Mouse (Mus musculus): ENCODE results near the gene Ldah. TPM values are rescaled to one million over a fixed set of nuclear protein-coding genes. Genes with fewer than 3 reads are reported as not detected.

The Ldah gene
- polyA plus RNA-seq, 1 experiment from 2014 or later: 79.5 TPM

DNA sequence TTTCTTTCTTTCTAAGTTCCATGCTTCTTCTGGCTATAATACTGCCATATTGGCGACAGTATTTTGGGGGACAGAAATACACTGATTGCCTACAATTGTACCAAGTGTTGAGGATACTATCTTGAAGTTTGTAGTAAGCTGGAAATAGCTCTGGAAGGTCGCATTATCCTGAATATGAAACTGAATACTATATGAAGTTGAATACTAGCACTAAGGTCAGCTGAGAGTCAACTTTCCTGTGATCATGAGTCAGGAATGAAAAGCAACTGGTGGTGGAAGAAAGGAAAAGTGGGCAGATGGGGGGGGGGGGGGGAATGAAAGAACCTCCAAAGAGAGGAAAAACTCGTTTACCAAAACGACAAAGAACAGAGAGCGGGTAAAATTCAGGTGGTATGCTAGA, 329 bp upstream of the Ldah start:
- ATAC-seq (ENCODE audit: insufficient number of reproducible peaks, insufficient read depth, low FRiP score, low read depth): no peak

GRCm38 (mm10) chr12:8216392-8217280, 8.7 kb downstream of the Ldah start:
- H3K27ac ChIP-seq (ENCODE audit: low read length): no peak overlapping the region
- ATAC-seq (ENCODE audit: insufficient number of reproducible peaks, insufficient read depth, low FRiP score, low read depth): no peak
- no peaks in the 10 kb centered on the region for H3K4me1 ChIP-seq (ENCODE audit: control insufficient read depth, insufficient read depth, low read length)
- H3K9me3 ChIP-seq (ENCODE audit: control insufficient read depth, low read depth, low read length): no peaks in the 10 kb centered on the region
- 69% methylated on average over 15 of the region's 15 CpGs for WGBS
- no peak overlapping the region for H3K9ac ChIP-seq (replicated peaks; ENCODE audit: low read depth, low read length)
- no peaks in the 10 kb centered on the region for H3K27me3 ChIP-seq (ENCODE audit: control insufficient read depth, insufficient read depth, low read length)
- no peak overlapping the region for H3K4me2 ChIP-seq (replicated peaks; ENCODE audit: low read depth, low read length)
- no peak overlapping the region for H3K4me3 ChIP-seq (ENCODE audit: low read depth, low read length)
- no peaks in the 10 kb centered on the region for H3K36me3 ChIP-seq (ENCODE audit: control insufficient read depth, insufficient read depth, low read length)

More for the DNA sequence above, 329 bp upstream of the Ldah start:
- H3K4me2 ChIP-seq (replicated peaks; ENCODE audit: low read depth, low read length): peak overlapping the region; percentile 68
- no peaks in the 10 kb centered on the region for H3K9me3 ChIP-seq (ENCODE audit: control insufficient read depth, low read depth, low read length)
- H3K27ac ChIP-seq (ENCODE audit: low read length): no peak overlapping the region
- 18% methylated on average over 5 of the region's 5 CpGs for WGBS
- H3K9ac ChIP-seq (replicated peaks; ENCODE audit: low read depth, low read length): peak overlapping the region; percentile 80
- H3K4me3 ChIP-seq (ENCODE audit: low read depth, low read length): peak overlapping the region; percentile 81
- no peaks in the 10 kb centered on the region for H3K36me3 ChIP-seq (ENCODE audit: control insufficient read depth, insufficient read depth, low read length)
- 0 out of 2 replicates have a peak, but pooled peaks cover 2% of the 10 kb centered on the region for H3K4me1 ChIP-seq (ENCODE audit: control insufficient read depth, insufficient read depth, low read length)
- H3K27me3 ChIP-seq (ENCODE audit: control insufficient read depth, insufficient read depth, low read length): no peaks in the 10 kb centered on the region

DNA sequence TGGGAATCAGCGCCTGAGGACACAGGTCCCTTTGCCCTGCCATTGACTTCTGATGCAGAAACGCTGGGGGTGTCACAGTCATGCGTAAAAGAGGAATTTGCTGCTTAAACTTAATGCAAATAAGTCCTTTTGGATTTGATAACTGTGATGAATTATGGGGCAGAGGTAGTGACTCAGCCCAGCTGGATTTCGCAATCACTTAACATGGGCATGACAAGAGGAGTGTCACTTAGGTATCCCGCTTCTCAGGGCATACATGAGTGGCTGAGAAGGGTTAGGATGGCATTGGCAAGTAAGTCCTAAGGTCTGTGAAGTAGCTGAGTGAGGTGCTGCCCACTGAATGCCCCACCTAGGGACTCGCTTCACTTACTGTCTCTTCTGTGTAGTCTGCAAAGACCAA, 15.1 kb downstream of the Ldah start:
- ATAC-seq (ENCODE audit: insufficient number of reproducible peaks, insufficient read depth, low FRiP score, low read depth): no peak
- Histone ChIP-seq H3K27me3 (ENCODE audit: control insufficient read depth, insufficient read depth, low read length) (no peaks in the 10 kb centered on the region), H3K4me2 (replicated peaks; ENCODE audit: low read depth, low read length) (no peak overlapping the region), H3K9ac (replicated peaks; ENCODE audit: low read depth, low read length) (no peak overlapping the region), H3K27ac (ENCODE audit: low read length) (no peak overlapping the region), H3K9me3 (ENCODE audit: control insufficient read depth, low read depth, low read length) (no peaks in the 10 kb centered on the region), H3K36me3 (ENCODE audit: control insufficient read depth, insufficient read depth, low read length) (0 out of 2 replicates have a peak, but pooled peaks cover 3% of the 10 kb centered on the region), H3K4me1 (ENCODE audit: control insufficient read depth, insufficient read depth, low read length) (no peaks in the 10 kb centered on the region), H3K4me3 (ENCODE audit: low read depth, low read length) (no peak overlapping the region)
- WGBS: 86% methylated on average over 6 of the region's 6 CpGs

DNA sequence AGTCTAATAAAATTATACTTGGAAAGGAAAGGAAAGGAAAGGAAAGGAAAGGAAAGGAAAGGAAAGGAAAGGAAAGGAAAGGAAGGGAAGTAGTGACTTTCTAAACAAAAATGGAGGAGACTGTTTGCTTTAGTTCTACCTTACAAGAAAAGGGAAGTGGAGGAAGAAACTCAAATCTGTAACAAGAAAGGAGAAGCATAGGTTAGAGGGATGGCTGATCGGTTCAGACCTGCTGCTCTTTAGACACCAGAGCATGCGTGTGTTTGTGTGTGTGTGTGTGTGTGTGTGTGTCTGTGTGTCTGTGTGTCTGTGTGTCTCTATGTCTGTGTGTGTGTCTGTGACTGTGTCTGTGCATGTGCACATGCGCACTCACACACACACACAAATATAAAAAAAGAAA, 23.2 kb downstream of the Ldah start:
- H3K9me3 ChIP-seq (ENCODE audit: control insufficient read depth, low read depth, low read length): no peaks in the 10 kb centered on the region
- H3K27me3 ChIP-seq (ENCODE audit: control insufficient read depth, insufficient read depth, low read length): no peaks in the 10 kb centered on the region
- no peak overlapping the region for H3K4me3 ChIP-seq (ENCODE audit: low read depth, low read length)
- WGBS: 93% methylated on average over 3 of the region's 3 CpGs
- H3K36me3 ChIP-seq (ENCODE audit: control insufficient read depth, insufficient read depth, low read length): 0 out of 2 replicates have a peak, but pooled peaks cover 3% of the 10 kb centered on the region
- H3K4me1 ChIP-seq (ENCODE audit: control insufficient read depth, insufficient read depth, low read length): no peaks in the 10 kb centered on the region
- no peak overlapping the region for H3K9ac ChIP-seq (replicated peaks; ENCODE audit: low read depth, low read length)
- H3K4me2 ChIP-seq (replicated peaks; ENCODE audit: low read depth, low read length): no peak overlapping the region
- ATAC-seq (ENCODE audit: insufficient number of reproducible peaks, insufficient read depth, low FRiP score, low read depth): no peak
- no peak overlapping the region for H3K27ac ChIP-seq (ENCODE audit: low read length)

- ATAC-seq (ENCODE audit: insufficient number of reproducible peaks, insufficient read depth, low FRiP score, low read depth): no peak
- H3K27ac ChIP-seq (ENCODE audit: low read length): no peak overlapping the region
- 89% methylated on average over 3 of the region's 3 CpGs for WGBS
Measured at GRCm38 (mm10) chr12:8232679-8233078, 24.8 kb downstream of the Ldah start.

GRCm38 (mm10) chr12:8242181-8242580, 34.3 kb downstream of the Ldah start:
- H3K27ac ChIP-seq (ENCODE audit: low read length): no peak overlapping the region
- ATAC-seq (ENCODE audit: insufficient number of reproducible peaks, insufficient read depth, low FRiP score, low read depth): no peak
- 0 out of 2 replicates have a peak, but pooled peaks cover 3% of the 10 kb centered on the region for H3K4me1 ChIP-seq (ENCODE audit: control insufficient read depth, insufficient read depth, low read length)
- no peaks in the 10 kb centered on the region; the same call in 1 of the 2 replicates for H3K36me3 ChIP-seq (ENCODE audit: control insufficient read depth, insufficient read depth, low read length)
- H3K9ac ChIP-seq (replicated peaks; ENCODE audit: low read depth, low read length): no peak overlapping the region
- no peaks in the 10 kb centered on the region for H3K9me3 ChIP-seq (ENCODE audit: control insufficient read depth, low read depth, low read length)
- WGBS: 92% methylated on average over 3 of the region's 3 CpGs
- no peaks in the 10 kb centered on the region for H3K27me3 ChIP-seq (ENCODE audit: control insufficient read depth, insufficient read depth, low read length)
- H3K4me3 ChIP-seq (ENCODE audit: low read depth, low read length): no peak overlapping the region
- no peak overlapping the region for H3K4me2 ChIP-seq (replicated peaks; ENCODE audit: low read depth, low read length)

More at GRCm38 (mm10) chr12:8232679-8233078, 24.8 kb downstream of the Ldah start:
- no peak overlapping the region for H3K4me3 ChIP-seq (ENCODE audit: low read depth, low read length)
- H3K9me3 ChIP-seq (ENCODE audit: control insufficient read depth, low read depth, low read length): no peaks in the 10 kb centered on the region
- no peaks in the 10 kb centered on the region for H3K4me1 ChIP-seq (ENCODE audit: control insufficient read depth, insufficient read depth, low read length)
- H3K27me3 ChIP-seq (ENCODE audit: control insufficient read depth, insufficient read depth, low read length): no peaks in the 10 kb centered on the region
- H3K9ac ChIP-seq (replicated peaks; ENCODE audit: low read depth, low read length): no peak overlapping the region
- H3K36me3 ChIP-seq (ENCODE audit: control insufficient read depth, insufficient read depth, low read length): no peaks in the 10 kb centered on the region
- H3K4me2 ChIP-seq (replicated peaks; ENCODE audit: low read depth, low read length): no peak overlapping the region

- Histone ChIP-seq H3K4me2 (replicated peaks; ENCODE audit: low read depth, low read length) (no peak overlapping the region), H3K9me3 (ENCODE audit: control insufficient read depth, low read depth, low read length) (no peaks in the 10 kb centered on the region), H3K36me3 (ENCODE audit: control insufficient read depth, insufficient read depth, low read length) (no peaks in the 10 kb centered on the region; the same call in 1 of the 2 replicates), H3K4me1 (ENCODE audit: control insufficient read depth, insufficient read depth, low read length) (0 out of 2 replicates have a peak, but pooled peaks cover 3% of the 10 kb centered on the region), H3K4me3 (ENCODE audit: low read depth, low read length) (no peak overlapping the region), H3K27me3 (ENCODE audit: control insufficient read depth, insufficient read depth, low read length) (no peaks in the 10 kb centered on the region), H3K9ac (replicated peaks; ENCODE audit: low read depth, low read length) (no peak overlapping the region), H3K27ac (ENCODE audit: low read length) (no peak overlapping the region)
- ATAC-seq (ENCODE audit: insufficient number of reproducible peaks, insufficient read depth, low FRiP score, low read depth): no peak
- WGBS: 33% methylated on average over 4 of the region's 4 CpGs
Measured at GRCm38 (mm10) chr12:8244746-8245145, 36.8 kb downstream of the Ldah start.

DNA sequence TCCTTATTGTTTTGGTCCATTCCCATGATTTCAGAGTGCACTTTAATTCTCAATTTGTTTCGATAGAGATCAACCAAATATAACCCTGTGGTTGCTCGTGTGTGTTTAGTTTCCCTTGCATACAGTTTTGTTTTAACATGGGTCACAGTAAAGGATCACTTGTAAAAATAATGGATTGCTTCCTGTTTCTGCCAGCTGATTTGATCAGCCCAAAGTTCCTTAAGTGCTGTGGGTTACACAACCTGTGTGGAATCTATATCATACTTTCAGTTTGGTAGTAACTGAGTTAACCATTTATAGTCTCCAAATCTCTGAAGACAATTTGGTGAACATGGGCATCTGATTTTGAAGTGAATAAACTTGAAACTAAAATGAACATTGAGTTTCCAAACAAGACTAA, 52.4 kb downstream of the Ldah start:
- Histone ChIP-seq H3K36me3 (ENCODE audit: control insufficient read depth, insufficient read depth, low read length) (no peaks in the 10 kb centered on the region), H3K9ac (replicated peaks; ENCODE audit: low read depth, low read length) (no peak overlapping the region), H3K27ac (ENCODE audit: low read length) (no peak overlapping the region), H3K4me2 (replicated peaks; ENCODE audit: low read depth, low read length) (no peak overlapping the region), H3K27me3 (ENCODE audit: control insufficient read depth, insufficient read depth, low read length) (no peaks in the 10 kb centered on the region), H3K9me3 (ENCODE audit: control insufficient read depth, low read depth, low read length) (no peaks in the 10 kb centered on the region), H3K4me3 (ENCODE audit: low read depth, low read length) (no peak overlapping the region), H3K4me1 (ENCODE audit: control insufficient read depth, insufficient read depth, low read length) (peaks cover 5% of the 10 kb centered on the region; the same call in 1 of the 2 replicates)
- WGBS: 44% methylated on average over 2 of the region's 2 CpGs
- no peak for ATAC-seq (ENCODE audit: insufficient number of reproducible peaks, insufficient read depth, low FRiP score, low read depth)
